Mouse (Mus musculus): ENCODE measurements around the gene Slc34a2.

Slc34a2 gene

DNA sequence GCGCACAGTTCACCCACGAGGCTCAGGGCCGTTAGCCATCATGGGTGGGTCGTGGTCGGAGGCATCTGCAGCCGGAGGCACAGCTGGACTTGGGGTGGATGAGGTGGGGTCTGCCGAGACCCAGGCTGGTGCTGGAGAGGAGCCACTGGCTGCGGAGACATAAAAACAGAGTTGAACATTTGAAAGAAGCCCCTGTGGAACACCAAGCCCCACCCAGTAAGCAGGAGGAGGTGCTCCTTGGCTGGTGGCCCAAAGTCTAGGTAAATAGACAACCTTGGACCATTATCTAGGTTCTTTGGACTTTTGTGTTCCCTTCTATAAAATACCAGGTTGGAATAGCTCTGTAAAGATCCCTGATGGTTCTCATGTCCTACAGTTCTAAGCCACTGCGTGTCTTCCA is 70.1 kb downstream of the Slc34a2 start:
- DNase-seq (ENCODE audit: extremely low read depth, insufficient read length, low spot score), result no peak

DNA sequence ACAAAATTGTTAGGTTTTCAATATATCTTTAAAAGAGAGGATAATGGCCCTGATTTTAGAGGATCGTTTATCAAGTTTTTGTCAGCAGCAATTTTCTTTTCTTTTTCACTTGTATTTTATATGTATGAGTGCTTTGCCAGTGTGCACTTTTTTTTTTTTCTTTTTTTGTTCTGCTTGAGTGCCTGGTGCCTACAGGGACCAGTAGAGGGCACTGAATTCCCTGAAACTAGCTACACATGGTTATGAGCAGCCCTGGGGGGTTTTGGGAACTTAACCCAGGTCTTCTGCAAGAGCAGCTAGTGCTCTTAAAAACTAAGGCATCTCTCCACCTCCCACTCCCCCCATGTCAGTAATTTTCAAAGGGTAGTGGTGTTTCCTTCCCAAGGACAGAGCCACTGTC is 70.8 kb downstream of the Slc34a2 start:
- DNase-seq (ENCODE audit: extremely low read depth, insufficient read length, low spot score), result no peak

DNA sequence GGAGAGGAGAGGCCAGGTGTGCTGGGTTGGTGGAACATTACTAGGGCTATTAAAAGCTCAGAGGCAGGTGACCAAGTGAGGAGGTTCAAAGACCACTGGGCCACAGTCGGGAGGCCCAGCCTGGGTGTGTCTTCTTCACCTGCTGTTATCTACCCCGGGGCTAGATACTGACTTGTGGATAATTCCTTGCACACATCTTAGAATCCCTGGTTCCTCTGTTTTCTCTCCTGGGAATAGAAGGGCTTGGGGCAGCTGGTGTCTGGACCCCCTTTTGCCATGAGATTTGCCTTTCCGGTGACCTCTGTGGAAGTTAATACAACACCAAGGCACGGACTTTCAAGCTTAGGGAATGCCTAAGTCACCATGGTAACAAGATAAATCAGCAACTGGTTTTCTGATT is 72.3 kb downstream of the Slc34a2 start:
- no peak for DNase-seq (ENCODE audit: extremely low read depth, insufficient read length, low spot score)

DNA sequence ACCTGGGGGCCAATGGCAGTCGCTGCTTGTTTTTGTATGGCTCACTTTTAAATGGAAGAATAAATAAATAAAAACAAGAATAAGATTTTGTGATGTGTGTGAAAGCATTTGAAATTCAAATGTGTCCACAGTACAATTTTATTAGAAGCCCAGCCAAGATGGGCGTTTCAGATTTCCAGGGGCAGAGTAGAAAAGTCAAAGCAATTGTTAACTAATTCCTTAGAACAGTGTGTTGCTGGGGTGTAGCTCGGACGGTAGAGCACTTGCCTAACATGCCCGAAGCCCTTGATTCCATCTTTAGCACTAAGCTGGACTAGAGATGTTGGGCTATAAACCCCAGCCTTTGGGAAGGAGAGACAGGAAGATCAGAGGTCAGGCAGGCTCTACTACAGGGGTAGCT is 73.2 kb downstream of the Slc34a2 start:
- no peak for DNase-seq (ENCODE audit: extremely low read depth, insufficient read length, low spot score)

DNA sequence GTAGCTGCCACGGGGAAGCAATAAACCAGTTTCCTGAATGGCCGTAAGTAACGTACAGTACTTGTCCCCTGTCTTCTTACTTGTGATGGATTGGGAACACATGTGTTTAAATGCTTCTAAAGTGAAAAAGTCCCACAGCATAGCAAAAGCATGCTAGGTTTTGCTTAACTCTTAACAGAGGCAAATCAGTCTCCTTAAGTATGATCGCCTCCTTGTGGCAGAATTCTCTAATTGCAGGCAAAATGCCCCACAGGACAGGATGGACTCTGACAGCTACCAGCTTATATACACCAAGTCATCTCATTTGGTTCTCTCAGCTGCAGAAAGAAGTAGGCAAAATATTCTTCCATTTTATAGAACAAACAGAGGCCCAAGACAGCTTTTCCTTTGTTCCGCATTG is 75.1 kb downstream of the Slc34a2 start:
- no peak for DNase-seq (ENCODE audit: extremely low read depth, insufficient read length, low spot score)

DNA sequence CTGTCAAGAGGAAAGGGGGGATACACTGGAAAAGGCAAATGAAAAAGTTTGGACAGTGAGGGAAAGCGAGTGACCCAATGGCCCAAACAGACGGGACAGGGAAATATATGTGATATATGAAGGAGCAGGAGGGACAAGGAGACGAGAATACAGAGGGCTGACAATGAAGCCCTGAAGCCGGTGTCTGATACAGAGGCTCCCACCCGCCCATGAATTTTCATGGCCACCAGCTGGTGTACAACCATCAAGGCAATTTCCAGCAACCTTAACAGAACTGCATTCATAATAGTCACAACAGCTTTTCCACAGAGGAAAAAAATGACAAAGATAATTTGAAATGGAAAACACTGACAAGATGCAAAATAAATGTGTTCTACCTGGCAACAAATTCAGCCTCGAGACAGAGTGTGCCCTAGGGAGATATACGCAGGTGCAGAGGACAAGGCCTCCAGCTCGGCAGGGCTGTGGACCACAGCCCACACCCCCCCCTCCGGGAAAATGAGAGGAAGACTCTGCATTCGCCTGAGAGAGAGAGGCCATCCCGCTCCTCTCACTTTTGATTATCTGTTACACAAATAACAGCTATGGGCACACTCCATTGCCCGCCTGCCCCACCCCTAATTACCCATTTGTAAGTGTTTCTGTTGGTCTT is 76.9 kb downstream of the Slc34a2 start:
- no peak for DNase-seq (ENCODE audit: extremely low read depth, insufficient read length, low spot score)

DNA sequence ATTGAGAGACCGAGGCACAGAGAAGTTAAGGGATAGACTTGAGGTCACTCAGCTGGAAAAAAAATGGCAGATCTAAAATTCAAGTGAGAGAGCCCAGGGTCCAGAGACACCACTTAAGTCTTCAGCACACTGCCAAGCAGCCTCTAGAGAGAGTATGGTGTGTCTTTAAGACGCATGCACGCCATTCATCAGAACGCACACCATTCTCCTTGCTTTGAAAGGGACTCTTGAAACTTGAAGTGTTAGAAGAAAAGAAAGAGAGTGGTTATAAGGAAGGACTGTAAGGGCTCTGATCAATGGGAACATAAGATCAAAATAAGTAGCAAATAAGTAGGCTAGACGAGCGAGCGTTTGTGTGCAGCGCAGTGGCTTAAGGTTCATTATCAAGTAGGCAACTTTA is 80.3 kb downstream of the Slc34a2 start:
- DNase-seq (ENCODE audit: extremely low read depth, insufficient read length, low spot score), result no peak

DNA sequence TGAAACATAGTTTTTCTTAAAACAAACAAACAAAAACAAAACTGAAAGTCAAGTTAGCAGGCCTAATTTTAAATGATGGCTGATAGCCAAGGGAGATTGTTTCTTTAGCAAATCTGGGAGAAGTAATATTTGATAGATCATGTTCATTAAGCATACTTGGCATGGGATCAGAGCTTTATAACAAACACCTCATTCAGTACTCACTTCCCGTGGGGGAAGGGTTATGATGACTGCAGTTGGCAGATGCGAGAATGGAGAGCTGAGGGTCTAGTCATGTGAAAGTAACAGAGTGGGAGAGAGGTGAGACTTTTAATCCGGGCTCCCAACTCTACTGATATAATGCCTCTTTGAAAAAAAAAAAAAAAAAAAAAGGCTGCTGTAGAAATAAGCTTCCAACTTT is 81.8 kb downstream of the Slc34a2 start:
- no peak for DNase-seq (ENCODE audit: extremely low read depth, insufficient read length, low spot score)

All from 3134 (cell line).